Mouse (Mus musculus) spleen, postnatal 14 days (tissue): ENCODE results near the gene P3h2.

Source experiments
- DNase-seq, 2 experiments: peaks; one replicate each; pipeline ENCODE4 v3.0.0; 2021 to 2022; ENCODE audit warnings: low spot score in 2 of 2

P3h2 gene

DNA sequence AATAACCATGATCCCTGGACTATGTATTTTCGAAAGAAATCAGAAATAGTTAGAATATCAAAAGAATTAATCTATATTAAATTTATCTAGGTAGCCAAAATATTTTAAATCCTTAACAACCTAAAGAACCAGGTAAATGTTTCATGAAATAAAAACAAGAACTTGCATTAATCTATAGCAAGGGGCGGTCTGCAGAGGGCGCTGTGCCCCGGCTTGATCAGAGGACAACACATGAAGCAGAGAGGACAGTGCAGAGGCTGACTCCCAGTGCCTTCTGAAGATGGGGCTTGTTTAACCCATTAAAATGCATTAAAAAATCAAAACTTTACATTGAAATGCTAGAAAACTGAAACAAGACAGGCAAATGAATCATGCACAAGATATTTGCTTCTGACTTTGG is 121.9 kb downstream of the P3h2 start:
- no peak for DNase-seq

GRCm38 (mm10) chr16:25979037-25979436 is 126.5 kb downstream of the P3h2 start:
- DNase-seq, result no peak

DNA sequence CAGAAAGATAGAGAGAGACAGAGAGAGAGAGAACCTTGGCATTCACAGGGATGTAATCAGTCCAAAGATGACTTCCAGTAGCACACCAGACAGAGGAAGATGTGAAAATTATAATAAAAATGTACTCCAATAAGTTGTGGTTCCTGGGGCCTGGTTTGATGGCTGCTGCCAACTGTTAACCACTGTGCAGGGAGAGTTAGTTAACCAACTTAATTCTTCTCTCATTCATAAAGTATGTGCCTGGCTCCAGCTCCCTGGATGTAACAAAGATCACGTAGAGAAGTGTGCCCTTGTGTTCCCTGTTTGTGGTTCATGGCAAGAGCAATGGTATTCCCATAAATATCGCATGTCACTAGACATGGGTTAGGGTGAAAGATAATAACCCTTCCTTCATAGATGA is 128.4 kb downstream of the P3h2 start:
- DNase-seq, result no peak

GRCm38 (mm10) chr16:25971285-25971684 is 134.3 kb downstream of the P3h2 start:
- no peak for DNase-seq

DNA sequence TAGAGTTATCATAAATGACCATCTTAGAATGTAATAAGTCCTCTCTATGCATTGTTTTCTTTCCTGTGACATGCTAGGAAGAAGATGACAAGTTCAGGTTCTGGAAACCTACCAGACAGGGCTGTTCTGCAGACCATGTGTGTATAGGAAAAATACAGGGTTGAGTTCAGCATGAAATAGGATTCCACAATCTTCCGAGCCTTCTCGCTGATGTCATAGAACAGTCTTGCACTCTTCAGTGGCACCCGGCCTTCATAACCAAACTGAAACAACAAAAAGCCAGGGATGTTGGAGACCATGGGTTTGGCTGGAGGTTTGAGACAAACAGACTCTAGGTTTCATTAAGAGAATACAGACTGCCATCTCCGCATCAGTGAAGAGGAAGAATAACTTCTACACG is 134.9 kb downstream of the P3h2 start:
- DNase-seq, result no peak

GRCm38 (mm10) chr16:25970193-25970592 is 135.4 kb downstream of the P3h2 start:
- DNase-seq, result no peak

DNA sequence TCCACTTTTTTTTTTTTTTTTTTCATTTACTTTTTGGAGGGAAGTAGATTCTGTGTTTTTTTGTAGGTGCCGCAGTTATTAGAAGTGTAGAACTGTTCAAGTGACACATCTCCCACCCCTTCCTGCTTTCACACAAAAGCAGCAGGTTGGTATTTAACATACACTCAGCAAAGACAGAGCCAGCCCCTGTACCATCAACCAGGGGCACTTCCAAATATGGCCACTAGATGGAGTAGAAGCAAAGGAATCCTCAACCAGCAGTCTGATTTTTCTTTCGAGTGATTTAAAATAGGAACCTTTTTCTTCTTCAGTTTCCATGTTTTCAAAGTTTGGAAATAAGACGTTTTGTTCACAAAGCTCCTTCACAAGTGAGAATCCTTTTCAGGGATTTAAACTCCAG is 138.3 kb downstream of the P3h2 start:
- DNase-seq, result peak in 1 of 2 experiments; percentile 34

GRCm38 (mm10) chr16:25963856-25964255 is 141.7 kb downstream of the P3h2 start:
- peak in 1 of 2 experiments; percentile 16 for DNase-seq

GRCm38 (mm10) chr16:25960345-25960744 is 145.2 kb downstream of the P3h2 start:
- DNase-seq, result no peak

DNA sequence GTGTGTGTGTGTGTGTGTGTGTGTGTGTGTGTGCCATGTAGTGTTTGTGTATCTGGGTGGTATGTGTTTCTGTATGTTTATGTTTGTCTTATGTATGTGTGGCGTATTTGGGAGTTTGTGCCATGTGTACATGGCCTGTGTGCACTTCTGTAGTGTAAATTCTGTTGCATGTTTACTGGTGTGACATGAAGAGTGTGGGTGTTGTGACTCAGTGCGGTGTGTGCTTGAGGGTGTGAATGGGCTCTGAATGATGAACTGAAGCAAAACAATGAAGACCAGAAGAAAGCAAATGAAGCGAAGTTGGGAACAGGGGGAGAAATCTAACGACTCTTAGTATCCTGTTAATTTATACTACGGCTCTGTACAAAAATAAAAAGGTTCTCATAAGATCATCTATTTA is 145.7 kb downstream of the P3h2 start:
- no peak for DNase-seq

DNA sequence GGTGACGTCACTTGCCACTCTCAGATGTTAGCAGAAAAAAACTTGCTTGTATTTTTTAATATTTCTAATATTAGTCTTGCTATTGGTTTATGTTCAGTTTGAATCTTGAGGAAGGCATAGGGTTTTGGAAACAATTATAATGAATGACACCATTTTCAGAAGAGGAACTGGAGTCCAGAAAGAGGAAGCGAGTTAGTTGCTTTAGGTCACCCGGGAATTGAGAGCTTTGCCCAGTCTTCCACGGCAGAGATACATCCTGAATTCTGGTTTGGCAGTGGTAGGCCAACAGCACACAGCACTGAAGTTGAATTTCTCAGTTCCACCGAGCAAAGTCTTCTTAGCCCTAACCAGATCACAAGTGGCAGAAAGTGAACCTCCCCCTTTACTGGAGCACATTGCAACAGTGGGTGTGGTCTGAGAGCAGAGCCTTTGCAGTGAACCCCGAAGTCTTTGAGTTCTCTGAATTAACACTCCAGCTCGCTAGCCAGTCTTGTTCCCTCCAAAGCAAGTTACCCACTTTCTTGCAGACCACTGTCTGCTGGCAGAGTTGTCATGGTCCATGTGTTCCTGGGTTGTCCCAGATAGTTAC is 146.8 kb downstream of the P3h2 start:
- no peak for DNase-seq

- DNase-seq, result no peak
These were observed 147.4 kb downstream of the P3h2 start for GRCm38 (mm10) chr16:25958213-25958612.

DNA sequence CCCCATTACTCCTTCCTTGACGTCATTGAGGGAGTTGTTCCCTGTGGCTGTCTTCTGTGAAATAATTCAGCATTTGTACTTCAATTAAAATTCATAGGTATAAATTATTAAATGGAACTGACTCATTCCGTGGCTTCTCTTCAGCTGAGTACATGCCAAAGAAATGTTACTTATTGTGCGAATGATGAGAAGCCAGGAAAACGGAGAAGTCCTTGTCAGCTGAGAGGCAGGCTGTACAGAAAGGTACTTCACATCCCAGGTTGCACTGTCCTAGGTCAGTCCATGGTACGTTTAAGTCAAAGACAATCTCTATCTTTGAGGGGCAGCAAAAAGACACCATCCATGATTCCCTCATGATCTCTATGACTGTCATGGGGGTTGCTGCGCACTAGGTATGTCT is 148.8 kb downstream of the P3h2 start:
- DNase-seq, result no peak

- no peak for DNase-seq
These were observed 151.0 kb downstream of the P3h2 start for GRCm38 (mm10) chr16:25954614-25955013.

- DNase-seq, result no peak
These were observed 152.2 kb downstream of the P3h2 start for GRCm38 (mm10) chr16:25953359-25953758.

DNA sequence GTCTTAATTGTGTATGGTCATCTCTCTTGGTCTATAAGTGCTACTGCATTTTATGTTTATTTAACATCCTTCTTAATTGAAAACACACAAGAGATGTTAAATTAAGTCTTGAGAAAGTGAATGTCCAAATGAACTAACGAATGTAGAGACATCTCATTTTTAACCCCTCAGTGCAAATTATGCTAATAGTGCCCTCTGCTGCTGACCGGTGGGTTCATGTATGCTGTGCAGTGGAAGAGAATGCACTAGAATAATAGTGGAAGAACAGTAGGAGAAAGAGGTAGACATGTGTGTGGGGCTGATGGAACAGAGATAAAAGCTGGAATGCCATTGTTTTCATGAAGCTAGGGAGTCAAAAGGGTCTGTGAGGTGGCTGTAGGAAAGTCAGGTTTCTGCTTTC is 153.6 kb downstream of the P3h2 start:
- no peak for DNase-seq

DNA sequence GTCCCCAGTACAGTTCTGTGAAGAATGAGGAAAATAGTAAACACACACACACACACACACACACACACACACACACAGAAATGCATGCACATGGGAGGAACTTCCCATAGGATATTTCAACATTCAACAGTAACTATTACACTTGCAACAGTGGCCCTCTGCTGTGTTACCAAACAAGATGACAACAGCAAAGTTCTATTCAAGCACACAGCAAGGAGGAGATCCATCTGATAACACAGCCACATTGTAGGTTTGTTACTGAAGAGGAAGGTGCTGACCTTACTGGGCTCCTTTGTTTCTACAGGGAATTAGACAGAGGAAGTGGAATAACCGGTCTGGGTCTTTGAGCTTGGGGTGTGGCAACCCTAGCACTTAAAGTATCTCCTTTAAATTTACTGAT is 157.5 kb downstream of the P3h2 start:
- DNase-seq, result no peak

DNA sequence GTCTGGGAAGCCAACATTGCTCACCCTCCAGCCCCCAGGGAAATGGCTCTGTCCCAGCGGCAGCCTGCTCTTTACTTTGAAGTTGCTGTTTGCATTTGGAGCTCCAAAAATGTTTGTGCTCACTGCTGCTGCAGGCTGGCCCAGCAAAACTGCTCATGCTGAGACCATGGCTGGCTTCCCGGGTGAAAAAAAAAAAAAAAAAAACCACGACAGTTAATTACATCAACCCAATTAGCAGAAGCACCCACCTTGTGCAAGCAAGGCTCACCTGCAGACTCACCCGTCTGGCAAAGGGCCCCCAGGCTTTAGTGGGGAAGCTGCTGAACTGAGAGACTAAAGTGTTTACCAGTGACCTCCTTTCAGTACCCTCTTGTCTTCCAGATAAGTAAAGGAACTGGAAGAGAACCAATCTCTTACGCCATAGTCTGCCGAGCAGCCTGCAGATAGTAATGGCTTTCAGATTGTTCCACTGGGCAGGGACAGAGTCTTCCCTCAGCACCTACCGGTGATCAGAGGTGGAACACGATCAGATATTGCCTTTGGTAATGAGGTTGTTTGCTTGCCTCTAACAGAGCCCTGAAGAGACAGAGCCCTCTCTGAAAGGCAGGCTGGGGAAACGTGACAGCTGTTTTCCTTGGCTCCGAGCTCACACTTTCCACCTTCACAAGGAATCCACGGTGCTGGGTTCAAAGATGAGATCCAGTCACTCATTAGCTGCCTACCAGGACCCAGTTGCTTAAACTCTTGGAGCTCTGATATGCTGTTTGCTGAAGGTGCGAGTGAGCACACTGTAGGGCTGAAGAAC is 160.2 kb downstream of the P3h2 start:
- no peak for DNase-seq

- DNase-seq, result no peak
These were observed 163.3 kb downstream of the P3h2 start for GRCm38 (mm10) chr16:25942261-25942660.

DNA sequence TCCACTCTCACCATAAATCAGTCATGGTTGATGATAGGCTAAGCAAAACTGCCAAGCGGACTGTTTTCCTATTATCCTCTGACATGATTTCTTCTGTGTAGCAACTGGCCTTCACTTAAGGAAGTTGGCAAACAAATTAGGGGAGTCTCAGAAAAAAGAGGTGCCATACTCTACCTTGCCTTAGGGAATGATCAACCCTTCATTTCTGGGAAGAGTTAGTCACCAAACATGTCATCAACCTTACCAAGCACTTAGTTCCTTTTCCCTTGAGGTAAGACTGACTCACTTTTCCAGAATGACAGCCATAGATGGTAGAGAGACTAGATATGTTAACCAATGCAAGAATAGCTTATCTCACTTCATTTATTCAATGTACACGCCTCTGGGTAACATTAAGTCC is 171.4 kb downstream of the P3h2 start:
- no peak for DNase-seq

DNA sequence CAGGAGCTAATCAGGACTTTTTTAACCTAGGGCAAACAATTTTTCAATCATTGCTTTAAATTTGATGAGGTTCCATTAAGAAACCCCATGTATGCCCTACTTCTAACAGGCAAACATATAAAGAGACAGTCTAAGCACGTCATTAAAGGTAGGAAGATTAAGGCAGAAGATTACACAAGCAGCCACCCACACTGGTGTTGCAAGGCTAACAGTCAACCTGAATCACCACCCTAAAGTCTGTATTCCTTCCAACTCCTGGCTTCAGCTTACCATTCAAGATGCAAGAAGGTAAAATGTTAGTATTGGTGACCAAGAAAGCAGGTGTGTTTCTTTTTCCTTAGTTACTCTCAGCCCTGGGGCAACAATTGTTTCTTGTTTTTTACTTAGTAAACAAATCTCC is 193.4 kb downstream of the P3h2 start:
- no peak for DNase-seq
